Mouse (Mus musculus) hindbrain, embryonic 11.5 days (tissue): ENCODE results near the gene Tmem270. TPM values are rescaled to one million over a fixed set of nuclear protein-coding genes. Genes with fewer than 3 reads are reported as not detected.

Source experiments
- ATAC-seq: fragments of 200-750 bp; cut with Nextera tagmentation; 2 replicates; pipeline ENCODE4 v1.8.0; 2017; ENCODE audit warnings: mild to moderate bottlenecking, moderate TSS enrichment, moderate library complexity; ENCODE audit not compliant: low FRiP score
- DNase-seq: peaks from one replicate; pipeline ENCODE4 v3.0.0-alpha.2; 2015; ENCODE audit warnings: low spot score
- H3K27ac ChIP-seq: fragments of 300-500 bp; sonication (generic); 2 replicates; pipeline ENCODE4 v1.5.1; 2014; ENCODE audit warnings: mild to moderate bottlenecking, low read depth, low read length
- H3K27me3 ChIP-seq: fragments of 300-500 bp; sonication (generic); 2 replicates; pipeline ENCODE4 v1.6.1; 2014; ENCODE audit warnings: mild to moderate bottlenecking, low read length, moderate library complexity, mixed read lengths; ENCODE audit not compliant: control insufficient read depth, insufficient read depth
- H3K36me3 ChIP-seq: fragments of 300-500 bp; sonication (generic); 2 replicates; pipeline ENCODE4 v1.6.1; 2014; ENCODE audit warnings: mild to moderate bottlenecking, low read length, moderate library complexity, mixed read lengths; ENCODE audit not compliant: control insufficient read depth, insufficient read depth
- H3K4me1 ChIP-seq: fragments of 300-500 bp; sonication (generic); replicated peaks from 2 replicates; pipeline ENCODE4 v1.6.1; 2014; ENCODE audit warnings: low read length, mixed read lengths; ENCODE audit not compliant: control insufficient read depth, insufficient read depth
- H3K4me2 ChIP-seq: fragments of 300-500 bp; sonication (generic); replicated peaks from 2 replicates; pipeline ENCODE4 v1.6.1; 2014; ENCODE audit warnings: mild to moderate bottlenecking, low read depth, low read length
- H3K4me3 ChIP-seq: fragments of 300-500 bp; sonication (generic); 2 replicates; pipeline ENCODE4 v1.5.1; 2014; ENCODE audit warnings: low read depth, low read length
- H3K9ac ChIP-seq: fragments of 300-500 bp; sonication (generic); 2 replicates; pipeline ENCODE4 v1.6.1; 2014; ENCODE audit warnings: low read depth, low read length
- H3K9me3 ChIP-seq: fragments of 300-500 bp; sonication (generic); 2 replicates; pipeline ENCODE4 v1.6.1; 2016; ENCODE audit warnings: low read length; ENCODE audit not compliant: control insufficient read depth
- WGBS: fragments of 180-500 bp; shearing (Covaris S2); extraction: QIAGEN DNeasy Blood & Tissue Kit; methylation state at CpG from one replicate; pipeline ENCODE4 v1.1.7; 2014; 5-methylcytosine and 5-hydroxymethylcytosine counted together
- polyA plus RNA-seq: library from polyadenylated mRNA; unstranded; fragments of >200 nt; fragmentation: Nextera tagmentation; extraction: Ambion mirVana; gene quantifications from 2 replicates; pipeline ENCODE4 v1.2.1, GENCODE M21; 2014

Tmem270 gene
- polyA plus RNA-seq, 1 experiment from 2014 or later, result not detected

DNA sequence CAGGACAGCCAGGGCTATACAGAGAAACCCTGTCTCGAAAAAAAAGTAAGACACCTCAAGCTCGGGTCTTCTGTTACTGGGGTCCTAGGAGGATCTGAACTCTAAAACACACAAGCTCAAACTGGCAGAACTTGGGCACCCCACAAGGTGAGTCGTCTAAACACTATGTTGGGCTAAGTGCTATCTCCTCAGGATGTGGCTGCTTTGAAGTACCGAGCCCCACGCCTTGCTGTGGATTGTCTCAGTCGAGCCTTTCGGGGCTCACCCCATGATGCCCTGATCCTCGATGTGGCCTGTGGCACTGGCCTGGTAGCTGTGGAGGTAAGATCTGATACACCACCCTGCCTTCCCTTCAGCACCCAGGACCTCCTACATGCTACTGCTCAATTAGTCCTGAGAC, 26.7 kb upstream of the Tmem270 start:
- Histone ChIP-seq H3K9me3 (no peaks in the 10 kb centered on the region), H3K27me3 (no peaks in the 10 kb centered on the region), H3K4me3 (no peak overlapping the region), H3K36me3 (no peaks in the 10 kb centered on the region), H3K27ac (no peak overlapping the region), H3K4me1 (no peaks in the 10 kb centered on the region), H3K4me2 (no peak overlapping the region), H3K9ac (no peak overlapping the region)
- no peak for DNase-seq
- 94% methylated on average over 8 of the region's 8 CpGs for WGBS
- no peak for ATAC-seq

DNA sequence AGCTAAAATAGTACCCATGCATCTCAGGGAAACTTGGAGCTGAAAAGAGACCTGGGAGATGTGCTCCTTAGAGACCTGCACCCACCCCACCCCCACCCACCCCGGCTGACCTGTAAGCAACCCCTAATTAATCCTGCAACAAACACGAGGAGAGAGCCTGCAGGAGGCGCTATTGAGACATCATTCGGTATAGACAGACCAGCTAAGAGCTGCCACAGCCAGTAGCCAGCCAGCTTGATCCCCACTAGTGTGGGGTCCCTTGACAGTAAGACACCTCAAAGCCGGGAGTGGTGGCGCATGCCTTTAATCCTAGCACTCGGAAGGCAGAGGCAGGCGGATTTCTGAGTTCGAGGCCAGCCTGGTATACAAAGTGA, 26.4 kb upstream of the Tmem270 start:
- H3K4me2 ChIP-seq, result peak overlapping the region; percentile 75
- no peak overlapping the region for H3K27ac ChIP-seq
- 48% methylated on average over 9 of the region's 9 CpGs for WGBS
- H3K27me3 ChIP-seq, result no peaks in the 10 kb centered on the region
- no peak overlapping the region for H3K9ac ChIP-seq
- H3K4me3 ChIP-seq, result peak overlapping the region; percentile 46; the same call in 1 of the 2 replicates
- ATAC-seq, result no peak
- peak; percentile 74 for DNase-seq
- no peaks in the 10 kb centered on the region for H3K4me1 ChIP-seq
- no peaks in the 10 kb centered on the region for H3K9me3 ChIP-seq
- H3K36me3 ChIP-seq, result no peaks in the 10 kb centered on the region

DNA sequence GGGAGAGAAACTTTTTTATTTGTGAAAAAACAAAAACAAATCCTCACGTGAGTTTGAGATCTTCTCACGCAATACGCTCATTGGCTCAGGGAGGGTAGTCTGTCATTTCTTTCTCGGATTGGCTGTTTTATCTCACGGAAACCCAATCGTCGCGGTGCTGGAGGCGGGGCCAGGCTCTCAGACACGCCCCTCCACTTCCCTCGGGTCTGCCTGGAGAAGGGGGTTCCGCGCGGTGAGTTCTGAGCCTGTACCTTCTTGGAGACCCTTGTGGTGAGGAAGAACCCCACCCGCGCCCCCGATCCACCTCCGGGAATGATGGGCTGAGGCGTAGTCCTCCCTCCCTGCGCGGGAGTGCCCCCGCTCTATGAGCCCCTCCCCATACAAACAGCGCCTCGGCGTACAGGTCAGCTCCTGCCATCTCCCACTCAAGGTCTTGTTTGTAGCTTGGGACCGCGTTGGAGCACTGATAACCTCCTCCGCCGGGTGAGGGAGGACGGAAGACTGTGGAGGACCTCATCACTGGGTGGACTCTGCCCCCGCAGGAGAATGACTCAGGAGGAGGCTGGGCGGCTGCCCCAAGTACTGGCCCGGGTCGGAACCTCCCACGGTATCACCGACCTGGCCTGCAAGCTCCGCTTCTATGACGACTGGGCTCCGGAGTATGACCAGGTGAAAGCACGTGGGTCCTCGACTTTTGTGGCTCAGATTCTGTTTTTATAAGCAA, 25.8 kb upstream of the Tmem270 start, which contains the start of gene Mettl27:
Gene Mettl27 (plus strand): TSS at position 190 of the 724 bp plus-strand sequence.
- peak within 1 kb of the TSS; percentile 75 for H3K4me2 ChIP-seq
- peak within 1 kb of the TSS; percentile 24; the same call in 1 of the 2 replicates for H3K27ac ChIP-seq
- H3K36me3 ChIP-seq, result no peaks in the 10 kb centered on the region
- DNase-seq (peak; percentile 92), ATAC-seq (peak; percentile 93)
- 2% methylated on average over 41 of the region's 41 CpGs for WGBS
- peak within 1 kb of the TSS; percentile 46 for H3K4me3 ChIP-seq
- H3K4me1 ChIP-seq, result no peaks in the 10 kb centered on the region
- no peaks in the 10 kb centered on the region for H3K9me3 ChIP-seq
- peak within 1 kb of the TSS; percentile 59 for H3K9ac ChIP-seq
- no peaks in the 10 kb centered on the region for H3K27me3 ChIP-seq

DNA sequence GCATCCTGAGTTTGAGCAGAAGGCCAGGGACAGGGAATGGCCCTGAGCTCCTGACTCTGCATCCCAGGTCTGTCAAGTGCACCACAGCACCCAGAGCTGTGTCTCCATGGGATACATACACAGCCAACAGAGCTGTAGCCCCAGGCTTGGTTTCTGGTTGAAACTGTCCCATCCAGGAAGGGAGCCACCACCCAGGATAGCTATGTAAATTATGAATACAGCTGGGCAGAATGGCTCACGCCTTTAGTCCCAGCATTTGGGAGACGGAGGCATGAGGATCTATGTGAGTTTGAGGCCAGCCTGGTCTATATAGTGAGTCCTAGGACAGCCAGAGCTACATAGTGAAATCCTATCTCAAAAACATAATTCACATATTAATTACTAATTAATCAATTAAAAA, 23.5 kb upstream of the Tmem270 start:
- Histone ChIP-seq H3K4me1 (no peaks in the 10 kb centered on the region), H3K9me3 (no peaks in the 10 kb centered on the region), H3K4me3 (no peak overlapping the region), H3K36me3 (no peaks in the 10 kb centered on the region), H3K9ac (no peak overlapping the region), H3K27ac (no peak overlapping the region), H3K27me3 (no peaks in the 10 kb centered on the region), H3K4me2 (no peak overlapping the region)
- DNase-seq, result no peak
- WGBS, result 87% methylated on average over 2 of the region's 2 CpGs
- ATAC-seq, result no peak

DNA sequence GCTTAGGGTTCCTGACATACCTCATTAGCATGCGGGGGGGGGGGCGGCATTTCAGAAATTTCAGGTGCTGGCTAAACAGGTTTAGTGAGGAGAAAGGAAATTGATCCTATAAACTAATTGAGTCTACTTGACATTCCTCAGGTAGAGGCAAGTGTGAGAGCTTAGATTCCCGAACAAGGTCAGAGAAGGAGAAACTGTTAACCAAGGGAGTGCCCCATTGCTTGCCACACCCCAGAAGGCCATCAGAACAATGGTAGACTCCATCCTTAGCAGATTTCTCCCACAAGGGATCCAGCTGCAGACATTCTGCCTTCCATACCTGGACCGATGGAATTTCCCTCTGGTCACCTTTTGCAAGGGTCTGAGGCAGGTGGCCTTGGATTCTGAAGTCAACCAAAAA, 20.2 kb upstream of the Tmem270 start:
- 77% methylated on average over 4 of the region's 4 CpGs for WGBS
- Histone ChIP-seq H3K4me3 (no peak overlapping the region), H3K9ac (no peak overlapping the region), H3K36me3 (no peaks in the 10 kb centered on the region), H3K4me1 (no peaks in the 10 kb centered on the region), H3K9me3 (no peaks in the 10 kb centered on the region), H3K4me2 (no peak overlapping the region), H3K27me3 (no peaks in the 10 kb centered on the region), H3K27ac (no peak overlapping the region)
- ATAC-seq (no peak), DNase-seq (no peak)

DNA sequence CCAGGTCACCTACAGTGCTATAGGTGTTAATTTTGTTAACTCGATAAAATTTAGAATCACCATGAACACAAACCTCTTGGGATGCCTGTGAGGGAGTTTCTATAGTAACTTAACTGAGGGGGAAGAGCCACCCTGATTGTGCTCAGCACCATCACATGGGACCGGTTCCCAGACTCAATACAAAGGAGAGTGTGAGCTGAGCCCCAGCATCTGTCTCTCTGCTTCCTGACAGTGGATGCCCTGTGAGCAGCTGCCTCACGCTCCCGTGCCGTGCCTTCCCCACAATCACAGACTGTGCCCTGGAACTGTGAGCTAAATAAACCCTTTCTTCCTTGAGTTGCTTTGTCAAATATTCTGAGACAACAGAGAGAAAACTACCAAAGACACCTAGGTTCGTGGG, 16.6 kb upstream of the Tmem270 start:
- Histone ChIP-seq H3K4me1 (no peaks in the 10 kb centered on the region), H3K36me3 (no peaks in the 10 kb centered on the region), H3K9me3 (no peaks in the 10 kb centered on the region), H3K4me3 (no peak overlapping the region), H3K9ac (no peak overlapping the region), H3K4me2 (no peak overlapping the region), H3K27ac (no peak overlapping the region), H3K27me3 (no peaks in the 10 kb centered on the region)
- DNase-seq (no peak), ATAC-seq (no peak)
- WGBS, result 71% methylated on average over 6 of the region's 6 CpGs

DNA sequence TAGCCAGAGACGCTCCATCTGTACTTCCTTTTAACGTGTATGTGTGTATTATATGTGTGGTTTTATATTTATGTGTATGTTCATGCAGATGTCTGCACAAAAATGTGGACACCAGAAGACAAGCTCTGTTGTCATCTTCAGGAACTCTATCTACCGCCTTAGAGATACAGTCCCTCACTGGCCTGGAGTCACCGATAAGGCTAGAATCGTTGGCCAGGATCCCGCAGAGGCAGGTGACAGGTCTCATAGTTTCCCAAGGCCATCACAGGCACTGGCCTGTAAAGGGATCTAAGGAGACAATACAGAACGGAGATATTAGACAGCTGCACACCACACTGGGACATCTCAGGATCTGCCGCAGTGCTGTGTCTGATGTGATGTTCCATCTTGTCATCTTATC, 14.6 kb upstream of the Tmem270 start:
- DNase-seq (no peak), ATAC-seq (no peak)
- no peak overlapping the region for H3K4me2 ChIP-seq
- no peaks in the 10 kb centered on the region for H3K9me3 ChIP-seq
- WGBS, result 88% methylated on average over 8 of the region's 8 CpGs
- no peaks in the 10 kb centered on the region for H3K27me3 ChIP-seq
- no peaks in the 10 kb centered on the region for H3K4me1 ChIP-seq
- no peak overlapping the region for H3K4me3 ChIP-seq
- H3K9ac ChIP-seq, result no peak overlapping the region
- no peaks in the 10 kb centered on the region for H3K36me3 ChIP-seq
- no peak overlapping the region for H3K27ac ChIP-seq

DNA sequence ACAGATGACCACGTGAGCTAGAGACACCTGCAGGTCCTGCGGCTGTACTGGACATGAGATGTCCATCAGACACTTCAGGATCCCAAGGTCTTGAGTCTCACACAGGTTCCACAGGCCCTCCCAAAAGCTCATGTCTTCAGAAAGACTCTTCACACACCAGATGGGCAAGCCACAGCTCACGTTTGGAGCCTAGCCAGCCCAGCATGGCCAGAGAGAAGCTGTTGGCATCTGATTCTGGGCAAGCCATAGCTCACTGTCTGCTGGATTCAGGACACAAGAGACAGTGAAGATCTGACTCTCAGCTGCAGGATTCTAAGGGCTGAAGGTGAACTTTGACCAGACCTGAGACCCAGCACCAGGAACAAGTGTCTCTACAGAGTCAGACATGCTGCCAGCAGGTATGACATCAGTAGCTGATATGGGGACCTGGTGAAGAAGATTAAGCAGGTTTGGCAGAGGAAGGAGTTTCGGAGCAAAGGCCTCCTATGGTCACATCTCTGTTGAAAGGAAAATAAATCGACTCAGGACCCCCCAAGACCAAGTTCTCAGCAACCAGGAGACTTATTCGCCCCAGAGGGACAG, 13.7 kb upstream of the Tmem270 start:
- DNase-seq (no peak), ATAC-seq (no peak)
- H3K4me3 ChIP-seq, result no peak overlapping the region
- no peaks in the 10 kb centered on the region for H3K27me3 ChIP-seq
- no peaks in the 10 kb centered on the region for H3K36me3 ChIP-seq
- H3K4me1 ChIP-seq, result no peaks in the 10 kb centered on the region
- no peak overlapping the region for H3K4me2 ChIP-seq
- H3K9me3 ChIP-seq, result no peaks in the 10 kb centered on the region
- 72% methylated on average over 6 of the region's 6 CpGs for WGBS
- no peak overlapping the region for H3K9ac ChIP-seq
- H3K27ac ChIP-seq, result no peak overlapping the region

DNA sequence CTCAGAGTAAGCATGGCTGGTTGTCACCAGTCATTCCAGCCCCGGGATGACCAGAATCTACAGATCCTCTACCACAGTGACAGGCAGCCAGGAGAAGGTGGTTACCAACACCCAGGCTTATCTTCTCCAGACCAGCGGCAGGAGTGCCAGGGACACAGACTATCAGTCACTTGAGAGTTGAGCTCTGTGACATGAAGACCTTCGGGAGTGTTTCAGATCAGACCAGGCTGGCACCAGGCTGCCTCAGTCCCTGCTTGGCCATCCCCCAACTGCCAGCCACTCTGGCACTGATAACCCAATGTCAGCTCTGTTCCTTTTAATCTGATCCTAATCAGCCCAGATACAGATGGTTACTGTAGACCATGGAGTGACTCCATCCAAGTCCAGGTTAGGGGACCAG, 12.6 kb upstream of the Tmem270 start:
- no peaks in the 10 kb centered on the region for H3K36me3 ChIP-seq
- H3K4me3 ChIP-seq, result no peak overlapping the region
- H3K4me2 ChIP-seq, result no peak overlapping the region
- no peak overlapping the region for H3K9ac ChIP-seq
- H3K4me1 ChIP-seq, result no peaks in the 10 kb centered on the region
- H3K27ac ChIP-seq, result no peak overlapping the region
- H3K27me3 ChIP-seq, result no peaks in the 10 kb centered on the region
- no peak for ATAC-seq
- WGBS, result 92% methylated on average over 3 of the region's 3 CpGs
- DNase-seq, result no peak
- H3K9me3 ChIP-seq, result no peaks in the 10 kb centered on the region
